Mouse (Mus musculus) liver, postnatal 0 days (tissue): Measurements from ENCODE around the gene Eya4.

Experiments used
- CTCF ChIP-seq: sonication (generic); IDR thresholded peaks from 2 replicates; pipeline ENCODE4 v1.5.1; 2016; ENCODE audit warnings: antibody characterized with exemption, low read depth
- EP300 ChIP-seq: IDR thresholded peaks from 2 replicates; pipeline ENCODE4 v1.6.1; 2016; ENCODE audit warnings: antibody characterized with exemption, low read depth, mild to moderate bottlenecking

- no peak for TF ChIP-seq CTCF
- TF ChIP-seq EP300 = no peak
Observed at GRCm38 (mm10) chr10:23127947-23128346, 222.6 kb downstream of the Eya4 start.
